Comparison of ENCODE assay signal across 26 mouse cellular contexts in genomic region chr5:123822706-123823105, GRCm38 (mm10). TPM values are rescaled to one million over a fixed set of nuclear protein-coding genes. Genes with fewer than 3 reads are reported as not detected.
DNase-seq lines count a peak whose midpoint lies in the region; ATAC-seq and TF ChIP-seq lines count a peak whose summit lies in the region.
"Had no signal": no experiment of that assay in that cellular context is flagged by ENCODE, and none has a peak within 500 bp of the region (broad histone marks: within the 10 kb centered on the region; RNA-seq: fewer than 3 reads in every experiment).

No protein-coding gene starts in this region.

- H3K4me1 ChIP-seq in cerebellum, adult 2 months (ENCODE audit: control insufficient read depth, insufficient read depth, low read length) = 0 out of 2 replicates have a peak, but pooled peaks cover 4% of the 10 kb centered on the region
- no peaks in the 10 kb centered on the region for H3K4me1 ChIP-seq in hindbrain, embryonic 15.5 days (replicated peaks)
- no peaks in the 10 kb centered on the region for H3K4me1 ChIP-seq in hindbrain, embryonic 16.5 days (ENCODE audit: control insufficient read depth, insufficient read depth, low read depth, low read length)
- H3K4me1 ChIP-seq in midbrain, embryonic 14.5 days (ENCODE audit: control insufficient read depth, insufficient read depth, low read length) = no peaks in the 10 kb centered on the region
- no peaks in the 10 kb centered on the region for H3K4me1 ChIP-seq in midbrain, embryonic 16.5 days (ENCODE audit: control insufficient read depth, insufficient read depth, low read length)
- no peaks in the 10 kb centered on the region for H3K4me1 ChIP-seq in neural tube, embryonic 15.5 days
- H3K4me1 ChIP-seq: embryonic facial prominence, embryonic 15.5 days; heart, embryonic 10.5 days had no signal

- no peak overlapping the region for H3K4me3 ChIP-seq in cerebellum, adult 2 months (replicated peaks; ENCODE audit: insufficient read depth, low read depth, low read length)
- no peak overlapping the region for H3K4me3 ChIP-seq in hindbrain, embryonic 15.5 days
- H3K4me3 ChIP-seq in hindbrain, embryonic 16.5 days (ENCODE audit: low read length) = no peak overlapping the region
- H3K4me3 ChIP-seq in midbrain, embryonic 14.5 days (replicated peaks; ENCODE audit: low read depth, low read length) = no peak overlapping the region
- H3K4me3 ChIP-seq in midbrain, embryonic 16.5 days (ENCODE audit: low read depth, low read length) = no peak overlapping the region
- H3K4me3 ChIP-seq in neural tube, embryonic 15.5 days (replicated peaks) = no peak overlapping the region
- H3K4me3 ChIP-seq: embryonic facial prominence, embryonic 15.5 days; heart, embryonic 10.5 days; limb, embryonic 15.5 days had no signal

- no peak overlapping the region for H3K4me2 ChIP-seq in hindbrain, embryonic 15.5 days
- H3K4me2 ChIP-seq in hindbrain, embryonic 16.5 days (ENCODE audit: low read length) = no peak overlapping the region
- no peak overlapping the region for H3K4me2 ChIP-seq in midbrain, embryonic 14.5 days (ENCODE audit: low read length)
- H3K4me2 ChIP-seq in midbrain, embryonic 16.5 days (ENCODE audit: low read length) = no peak overlapping the region
- no peak overlapping the region for H3K4me2 ChIP-seq in neural tube, embryonic 15.5 days
- H3K4me2 ChIP-seq: embryonic facial prominence, embryonic 15.5 days; limb, embryonic 15.5 days; lung, embryonic 14.5 days had no signal

- no peak overlapping the region for H3K9ac ChIP-seq in hindbrain, embryonic 15.5 days
- H3K9ac ChIP-seq in hindbrain, embryonic 16.5 days (ENCODE audit: low read depth, low read length) = no peak overlapping the region
- no peak overlapping the region for H3K9ac ChIP-seq in midbrain, embryonic 14.5 days (replicated peaks; ENCODE audit: low read length)
- H3K9ac ChIP-seq in midbrain, embryonic 16.5 days (ENCODE audit: low read depth, low read length) = no peak overlapping the region
- no peak overlapping the region for H3K9ac ChIP-seq in neural tube, embryonic 15.5 days (replicated peaks)
- H3K9ac ChIP-seq: embryonic facial prominence, embryonic 15.5 days; limb, embryonic 15.5 days; liver, embryonic 14.5 days; lung, embryonic 14.5 days had no signal

- TF ChIP-seq POLR2A in cerebellum, adult 2 months (IDR thresholded peaks at IDR 0.05; ENCODE audit: borderline replicate concordance, insufficient read depth, low read length) = no peak

- DNase-seq in cerebellum, postnatal 10 days = peak; percentile 14 to 28
- no peak for DNase-seq in cerebellum, adult 2 months
- DNase-seq in midbrain, embryonic 14.5 days = peak; percentile 9
- DNase-seq: adrenal gland, postnatal 14 days; cerebellum, adult 9-10 months; heart, postnatal 4 days; kidney, adult 9 months; kidney, postnatal 14 days; lung, embryonic 14.5 days; retina, postnatal 1 day; right cerebral cortex, postnatal 25 days; spleen, adult 18-20 months had no signal

- H3K27ac ChIP-seq in cerebellum, adult 2 months (ENCODE audit: insufficient read depth, low read length) = no peak overlapping the region
- 0 out of 2 replicates have a peak overlapping the region, but pooled peaks have one; percentile 19 for H3K27ac ChIP-seq in hindbrain, embryonic 15.5 days (replicated peaks)
- no peak overlapping the region for H3K27ac ChIP-seq in hindbrain, embryonic 16.5 days (ENCODE audit: low read depth, low read length)
- H3K27ac ChIP-seq in midbrain, embryonic 14.5 days (replicated peaks; ENCODE audit: low read depth, low read length) = peak overlapping the region; percentile 52; the same call in 1 of the 2 replicates
- no peak overlapping the region for H3K27ac ChIP-seq in midbrain, embryonic 16.5 days (ENCODE audit: low read length)
- peak overlapping the region; percentile 43; the same call in 1 of the 2 replicates for H3K27ac ChIP-seq in neural tube, embryonic 15.5 days (replicated peaks)
- H3K27ac ChIP-seq: embryonic facial prominence, embryonic 15.5 days; heart, embryonic 10.5 days; limb, embryonic 15.5 days; liver, embryonic 14.5 days had no signal

- no peaks in the 10 kb centered on the region for H3K27me3 ChIP-seq in cerebellum, adult 2 months (ENCODE audit: control insufficient read depth, insufficient read depth, low read length)
- H3K27me3 ChIP-seq in hindbrain, embryonic 15.5 days = no peaks in the 10 kb centered on the region
- no peaks in the 10 kb centered on the region for H3K27me3 ChIP-seq in hindbrain, embryonic 16.5 days (replicated peaks; ENCODE audit: control insufficient read depth, insufficient read depth, low read length)
- no peaks in the 10 kb centered on the region for H3K27me3 ChIP-seq in midbrain, embryonic 14.5 days (ENCODE audit: control insufficient read depth, insufficient read depth, low read length)
- no peaks in the 10 kb centered on the region for H3K27me3 ChIP-seq in midbrain, embryonic 16.5 days (ENCODE audit: control insufficient read depth, insufficient read depth, low read depth, low read length)
- no peaks in the 10 kb centered on the region for H3K27me3 ChIP-seq in neural tube, embryonic 15.5 days (replicated peaks)
- H3K27me3 ChIP-seq: embryonic facial prominence, embryonic 15.5 days; limb, embryonic 15.5 days had no signal

- ATAC-seq in hindbrain, embryonic 15.5 days (ENCODE audit: low FRiP score, low read depth) = no peak
- no peak for ATAC-seq in hindbrain, embryonic 16.5 days
- no peak for ATAC-seq in midbrain, embryonic 14.5 days (ENCODE audit: low FRiP score, low TSS enrichment)
- ATAC-seq in midbrain, embryonic 16.5 days = no peak
- ATAC-seq in neural tube, embryonic 15.5 days (ENCODE audit: low FRiP score) = no peak
- no peak for ATAC-seq in erythroblast, adult 5-6 weeks (replicated peaks; ENCODE audit: low FRiP score, poor library complexity, severe bottlenecking)
- ATAC-seq: intestine, embryonic 16.5 days had no signal

- TF ChIP-seq CTCF in cerebellum, adult 2 months (IDR thresholded peaks at IDR 0.05; ENCODE audit: borderline replicate concordance, insufficient read depth, low read depth, low read length) = no peak

- H3K36me3 ChIP-seq in hindbrain, embryonic 15.5 days = no peaks in the 10 kb centered on the region
- H3K36me3 ChIP-seq in hindbrain, embryonic 16.5 days (ENCODE audit: control insufficient read depth, insufficient read depth, low read length) = no peaks in the 10 kb centered on the region
- no peaks in the 10 kb centered on the region for H3K36me3 ChIP-seq in midbrain, embryonic 14.5 days (ENCODE audit: control insufficient read depth, insufficient read depth, low read length)
- no peaks in the 10 kb centered on the region for H3K36me3 ChIP-seq in midbrain, embryonic 16.5 days (ENCODE audit: control insufficient read depth, insufficient read depth, low read length)
- H3K36me3 ChIP-seq in neural tube, embryonic 15.5 days = no peaks in the 10 kb centered on the region

- H3K9me3 ChIP-seq in hindbrain, embryonic 15.5 days = no peaks in the 10 kb centered on the region
- no peaks in the 10 kb centered on the region for H3K9me3 ChIP-seq in hindbrain, embryonic 16.5 days (ENCODE audit: control insufficient read depth, low read length)
- H3K9me3 ChIP-seq in midbrain, embryonic 14.5 days (ENCODE audit: control insufficient read depth, low read length) = no peaks in the 10 kb centered on the region
- H3K9me3 ChIP-seq in midbrain, embryonic 16.5 days (replicated peaks; ENCODE audit: control insufficient read depth, low read length, poor library complexity, severe bottlenecking) = no peaks in the 10 kb centered on the region
- no peaks in the 10 kb centered on the region for H3K9me3 ChIP-seq in neural tube, embryonic 15.5 days (replicated peaks)
- H3K9me3 ChIP-seq: embryonic facial prominence, embryonic 15.5 days; heart, embryonic 10.5 days; limb, embryonic 15.5 days had no signal

- WGBS in cerebellum, adult 2 months = 23% methylated on average over 7 of the region's 7 CpGs
- WGBS in hindbrain, embryonic 15.5 days = 46% methylated on average over 7 of the region's 7 CpGs
- 34% methylated on average over 7 of the region's 7 CpGs for WGBS in hindbrain, embryonic 16.5 days
- 60% methylated on average over 7 of the region's 7 CpGs for WGBS in midbrain, embryonic 14.5 days
- WGBS in midbrain, embryonic 16.5 days = 47% methylated on average over 7 of the region's 7 CpGs
- WGBS in neural tube, embryonic 15.5 days = 38% methylated on average over 7 of the region's 7 CpGs

RNA-seq across cellular contexts. Expression of gene Hcar2, which starts 42.6 kb away (rescaled TPM):
- 0.07 and 0.08 TPM in 2 replicates for polyA plus RNA-seq in cerebellum, adult 2 months (2012; rRNA removed)
- polyA plus RNA-seq in hindbrain, embryonic 15.5 days (2015; fragmentation: Nextera tagmentation; extraction: Ambion mirVana) = not detected in 2 replicates
- polyA plus RNA-seq in hindbrain, embryonic 16.5 days (2015; fragmentation: Nextera tagmentation; extraction: Ambion mirVana) = not detected in 2 replicates
- polyA plus RNA-seq in midbrain, embryonic 14.5 days (2014; fragmentation: Nextera tagmentation; extraction: Ambion mirVana) = 0.11 TPM in 1 of 2 replicates, not detected in the other
- not detected in 2 replicates for polyA plus RNA-seq in midbrain, embryonic 16.5 days (2015; fragmentation: Nextera tagmentation; extraction: Ambion mirVana)
- 0.13 TPM in 1 of 2 replicates, not detected in the other for polyA plus RNA-seq in neural tube, embryonic 15.5 days (2015; fragmentation: Nextera tagmentation; extraction: Ambion mirVana)
- total RNA-seq in erythroblast, adult 5-6 weeks (2015; ENCODE audit: low replicate concordance) = 1.5 and 2.9 TPM in 2 replicates
- total RNA-seq in erythroblast, adult 5-6 weeks (2017; ENCODE audit: low replicate concordance) = 3.3 TPM in 1 of 2 replicates, not detected in the other
- total RNA-seq: heart, postnatal 4 days; left cerebral cortex, adult 18-20 months; left cerebral cortex, postnatal 25 days had no signal
- polyA plus RNA-seq: heart, embryonic 10.5 days; heart, embryonic 16.5 days; lung, embryonic 14.5 days had no signal

RNA-seq across cellular contexts. Expression of gene Hcar1, which starts 57.1 kb away (rescaled TPM):
- polyA plus RNA-seq in cerebellum, adult 2 months (2012; rRNA removed) = 0.38 and 0.73 TPM in 2 replicates
- polyA plus RNA-seq in hindbrain, embryonic 15.5 days (2015; fragmentation: Nextera tagmentation; extraction: Ambion mirVana) = 0.88 and 0.99 TPM in 2 replicates
- 0.91 and 0.94 TPM in 2 replicates for polyA plus RNA-seq in hindbrain, embryonic 16.5 days (2015; fragmentation: Nextera tagmentation; extraction: Ambion mirVana)
- polyA plus RNA-seq in midbrain, embryonic 14.5 days (2014; fragmentation: Nextera tagmentation; extraction: Ambion mirVana) = 0.08 and 0.41 TPM in 2 replicates
- polyA plus RNA-seq in midbrain, embryonic 16.5 days (2015; fragmentation: Nextera tagmentation; extraction: Ambion mirVana) = 0.55 and 0.62 TPM in 2 replicates
- polyA plus RNA-seq in neural tube, embryonic 15.5 days (2015; fragmentation: Nextera tagmentation; extraction: Ambion mirVana) = 0.49 and 0.65 TPM in 2 replicates
- total RNA-seq in erythroblast, adult 5-6 weeks (2015; ENCODE audit: low replicate concordance) = not detected in 2 replicates
- not detected in 2 replicates for total RNA-seq in erythroblast, adult 5-6 weeks (2017; ENCODE audit: low replicate concordance)
- total RNA-seq: common myeloid progenitor, adult 5-6 weeks had no signal
- polyA plus RNA-seq: heart, embryonic 10.5 days had no signal

Comparison
In these comparisons a context has a peak if more than half of its experiments do, and no peak if none do; other contexts are left out.
1. DNase-seq: peak in cerebellum, postnatal 10 days (2 of 2) and midbrain, embryonic 14.5 days (single experiment); none in cerebellum, adult 2 months (0 of 2).
2. H3K27ac ChIP-seq: peak in hindbrain, embryonic 15.5 days (single experiment), midbrain, embryonic 14.5 days (single experiment) and neural tube, embryonic 15.5 days (single experiment); none in cerebellum, adult 2 months (single experiment), hindbrain, embryonic 16.5 days (single experiment) and midbrain, embryonic 16.5 days (single experiment).